Mouse (Mus musculus) ES-Bruce4 (cell line): ENCODE measurements around the gene Rin3.

ENCODE experiments used
- EP300 ChIP-seq: IDR thresholded peaks from 2 replicates; pipeline ENCODE4 v1.6.1; 2011; ENCODE audit warnings: low read depth, low read length; ENCODE audit not compliant: insufficient read depth
- POLR2A ChIP-seq: IDR thresholded peaks from one replicate; pipeline ENCODE4 v1.8.1; 2011; ENCODE audit warnings: low read length; ENCODE audit not compliant: insufficient read depth

GRCm38 (mm10) chr12:102255012-102255411, 27.8 kb upstream of the Rin3 start:
- TF ChIP-seq POLR2A (no peak), EP300 (no peak)
